Mouse (Mus musculus) heart, adult 11 months (tissue): ENCODE data around the gene Hsd3b2.
"Not testable (repeated sequence)": the region's sequence is repeated elsewhere in the genome, so short reads cannot be mapped to it uniquely, and the experiment has no call there.

Experiments
- DNase-seq: peaks from one replicate; pipeline ENCODE4 v3.0.0; 2022

The Hsd3b2 gene

DNA sequence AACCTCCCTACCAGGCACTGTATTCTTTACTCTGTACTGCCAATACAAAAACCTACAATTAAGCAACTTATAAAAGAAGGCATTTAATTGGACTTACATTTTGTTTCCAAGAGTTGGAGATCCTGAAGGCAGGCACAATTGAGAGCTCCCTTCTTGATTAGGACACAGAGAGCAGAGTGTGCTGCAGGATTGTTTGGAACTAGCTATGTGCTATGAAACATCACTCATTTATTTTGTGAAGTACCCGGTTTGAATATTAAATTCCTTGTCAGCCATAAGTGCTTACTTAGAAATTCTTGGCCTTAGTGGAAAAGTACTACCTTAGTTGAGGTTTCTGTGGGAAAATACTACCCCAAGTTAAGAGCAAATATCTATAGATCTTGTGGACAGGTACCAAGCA is at the start of gene Hsd3b2:
Gene Hsd3b2 (minus strand): TSS at position 168 of the 400 bp plus-strand sequence.
- no peak for DNase-seq

DNA sequence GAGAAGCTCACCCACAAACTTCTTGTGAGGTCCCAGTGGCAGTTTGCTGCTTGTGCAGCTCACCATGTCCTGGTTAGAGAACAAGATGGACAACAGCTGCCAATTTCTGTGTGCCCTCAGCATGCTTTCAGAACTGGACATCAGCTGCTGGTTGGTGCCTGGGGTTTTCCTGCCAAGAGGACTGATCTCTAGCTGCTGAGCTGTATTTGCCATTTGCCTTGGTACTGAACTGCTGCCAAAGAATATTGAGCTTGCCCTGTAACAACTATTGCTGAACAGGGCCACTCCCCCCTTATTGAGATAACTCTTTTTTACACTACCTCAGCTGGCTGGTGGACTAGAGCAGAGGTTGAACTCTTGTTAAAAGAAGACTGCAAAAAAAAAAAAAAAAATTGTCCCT is 39.8 kb upstream of the Hsd3b2 start:
- peak; percentile 95 for DNase-seq

DNA sequence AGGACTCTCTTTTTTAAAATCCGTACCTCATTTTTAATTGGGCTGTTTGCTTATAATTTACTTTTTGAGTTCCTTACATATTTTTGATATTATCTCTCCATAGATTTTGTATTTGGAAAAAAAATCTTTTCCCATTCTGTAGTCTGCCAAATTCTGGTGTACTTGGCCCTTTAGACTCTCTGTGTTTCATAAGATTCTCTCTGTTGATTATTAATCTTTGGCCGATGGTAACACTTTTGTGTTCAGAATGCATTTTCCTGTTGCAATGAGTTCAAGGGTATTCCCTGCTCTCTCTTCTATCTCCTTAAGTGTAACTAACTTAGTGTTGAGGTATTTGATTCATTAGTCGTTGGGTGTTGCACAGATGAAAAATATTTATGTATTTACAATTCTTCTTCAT is 32.5 kb upstream of the Hsd3b2 start:
- no peak for DNase-seq

DNA sequence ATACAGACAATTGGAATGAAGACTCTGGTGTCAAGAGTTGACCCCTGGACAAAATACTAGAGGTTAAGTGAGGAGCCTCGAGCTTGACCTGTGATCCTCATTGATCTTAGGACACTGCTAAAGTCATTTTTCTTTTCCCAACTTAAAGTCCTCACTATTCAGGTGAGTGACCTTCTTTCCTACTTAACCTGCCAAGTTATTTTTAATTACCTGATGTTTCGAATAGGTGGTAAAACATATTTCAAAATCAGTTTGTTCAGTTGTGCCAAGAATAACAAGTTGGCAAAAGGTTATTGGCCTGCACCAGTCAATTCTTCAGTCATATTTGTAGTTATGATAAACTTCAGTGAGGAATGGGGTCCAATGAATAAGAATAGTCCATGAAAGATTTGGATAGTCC is 27.8 kb upstream of the Hsd3b2 start:
- DNase-seq = no peak

DNA sequence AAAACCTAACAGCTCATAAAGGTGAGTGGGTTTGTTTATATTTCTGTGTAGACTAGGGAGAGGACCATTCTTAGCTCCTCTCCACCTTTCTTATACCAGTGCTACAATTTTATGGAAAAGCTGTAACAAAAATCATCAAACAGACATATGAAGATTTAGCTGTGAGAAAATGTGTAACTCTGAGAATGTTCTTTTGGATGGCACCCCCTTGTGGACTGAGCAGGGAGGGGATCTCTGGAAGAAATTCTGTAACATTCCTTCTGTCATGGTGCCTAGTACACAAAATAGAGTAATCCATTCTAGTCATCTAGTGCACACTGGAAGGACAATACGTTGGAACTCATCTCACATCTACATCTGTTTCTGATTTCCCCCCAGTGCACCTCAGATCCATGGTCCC is 16.7 kb upstream of the Hsd3b2 start:
- DNase-seq = not testable (repeated sequence)

DNA sequence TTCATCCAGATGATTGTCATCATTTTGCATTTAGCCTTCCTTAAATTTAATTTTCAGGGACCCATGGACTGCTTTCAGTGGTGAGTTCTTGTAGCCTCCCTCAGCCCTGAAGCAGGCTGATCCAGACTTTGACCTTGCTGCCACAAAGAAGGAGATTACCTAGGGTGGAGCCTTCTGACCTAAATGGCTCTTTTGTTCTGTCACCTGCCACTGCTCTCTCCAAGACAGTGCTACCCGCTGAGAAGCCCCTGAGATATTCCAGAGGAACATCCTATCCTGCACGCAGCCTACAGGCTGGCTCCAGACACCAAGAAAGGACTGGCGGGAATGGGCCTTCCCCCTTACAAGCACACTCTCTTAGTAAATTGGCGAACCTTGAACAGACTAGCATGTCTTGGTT is 10.0 kb upstream of the Hsd3b2 start:
- DNase-seq = no peak

DNA sequence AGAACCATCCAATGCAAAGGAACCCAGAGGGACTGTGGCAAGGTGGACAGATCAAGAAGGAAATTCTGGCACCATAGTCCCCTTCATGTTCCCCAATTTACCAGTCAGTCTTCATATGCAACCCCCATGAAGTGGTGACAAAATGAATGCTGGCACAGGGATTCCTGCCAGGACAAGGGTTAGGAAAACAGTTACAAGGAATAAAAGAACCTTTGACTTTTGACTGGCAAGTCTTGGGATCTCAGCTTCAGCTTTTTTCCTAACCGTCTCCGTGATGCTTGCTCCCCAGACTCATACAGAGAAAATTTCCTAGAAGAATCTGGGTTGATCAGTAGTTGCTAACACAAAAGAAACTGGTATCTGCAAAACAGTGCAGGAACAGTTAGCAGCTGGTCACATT is 9.4 kb upstream of the Hsd3b2 start:
- no peak for DNase-seq

DNA sequence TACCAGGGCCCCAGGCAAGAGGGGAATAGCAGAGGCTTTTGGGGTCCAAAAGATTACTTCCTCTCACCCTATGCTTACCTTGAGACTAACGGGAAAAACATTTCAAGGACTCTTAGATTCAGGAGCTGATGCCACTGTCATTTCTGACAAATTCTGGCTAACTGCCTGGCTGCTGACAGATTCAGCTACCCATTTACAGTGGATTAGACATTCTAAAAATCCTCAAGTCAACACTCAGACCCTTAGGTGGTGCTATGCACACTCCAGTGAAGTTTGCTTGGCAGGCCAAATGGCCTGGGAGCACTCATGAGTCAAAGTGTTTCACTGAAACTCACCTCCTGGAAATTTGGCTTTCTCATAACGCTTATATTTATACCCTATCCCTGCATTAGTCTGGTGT is 1.9 kb upstream of the Hsd3b2 start:
- DNase-seq = no peak

DNA sequence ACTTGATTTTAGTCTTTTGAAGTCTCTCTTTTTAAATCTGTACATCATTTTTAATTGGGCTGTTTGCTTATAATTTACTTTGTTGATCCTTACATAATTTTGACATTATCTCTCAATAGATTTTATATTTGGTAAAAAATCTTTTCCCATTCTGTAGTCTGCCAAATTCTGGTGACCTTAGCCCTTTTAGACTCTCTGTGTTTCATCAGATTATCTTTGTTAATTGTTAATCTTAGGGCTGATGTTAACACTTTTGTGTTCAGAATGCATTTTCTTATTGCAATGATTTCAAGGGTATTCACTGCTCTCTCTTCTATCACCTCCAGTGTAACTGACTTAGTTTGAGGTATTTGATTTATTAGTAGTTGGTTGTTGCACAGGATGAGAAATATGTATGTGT is 3.6 kb downstream of the Hsd3b2 start:
- no peak for DNase-seq

DNA sequence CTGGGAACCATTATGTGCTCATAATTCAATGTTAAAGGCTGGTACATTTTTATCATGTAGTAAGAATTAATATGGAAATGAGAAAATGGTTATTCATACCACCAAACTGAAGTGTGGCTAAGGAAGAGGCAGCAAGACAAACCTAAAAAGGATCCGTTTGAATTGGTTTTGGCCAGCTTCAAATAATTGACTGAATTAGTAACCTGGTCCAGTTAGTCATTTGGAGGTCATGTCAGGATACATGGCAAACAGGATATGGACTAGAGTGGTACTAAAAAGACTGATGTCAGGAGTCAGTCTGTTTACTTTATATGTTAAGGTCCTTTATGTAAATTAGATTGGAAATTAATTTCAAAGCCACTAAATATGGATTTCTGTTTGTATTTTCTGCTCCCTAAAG is 41.9 kb downstream of the Hsd3b2 start:
- no peak for DNase-seq

DNA sequence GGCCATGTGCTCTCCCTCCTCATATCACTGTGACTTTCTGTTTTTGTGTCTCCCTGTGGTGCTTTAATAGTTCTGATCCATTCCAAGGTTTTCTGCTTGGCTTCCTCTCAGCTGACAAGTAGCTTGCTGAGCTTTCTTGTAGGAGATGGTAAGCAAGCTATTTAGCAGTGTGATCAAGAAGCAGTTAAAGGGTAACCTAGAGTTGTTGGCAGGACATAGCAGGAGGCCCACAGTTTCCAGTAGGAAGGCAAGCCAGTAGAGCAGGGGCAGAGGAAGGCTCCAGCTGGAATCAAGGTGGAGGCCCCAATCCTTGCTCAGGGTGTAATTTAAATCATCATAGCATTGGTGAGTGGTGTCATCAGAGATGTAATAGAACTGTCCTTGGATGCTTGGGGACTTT is 43.6 kb downstream of the Hsd3b2 start:
- no peak for DNase-seq
